Mouse (Mus musculus): Measurements from ENCODE around the gene Mesp2. TPM values are rescaled to one million over a fixed set of nuclear protein-coding genes. Genes with fewer than 3 reads are reported as not detected.

Mesp2 gene
- total RNA-seq, 1 experiment from 2014 or later, result 0.30 TPM

GRCm38 (mm10) chr7:79808561-79808960, 2.0 kb upstream of the Mesp2 start:
- no peak for DNase-seq

- DNase-seq, result no peak
Measured at GRCm38 (mm10) chr7:79813409-79813808, 2.9 kb downstream of the Mesp2 start.

- no peak for DNase-seq
Measured at GRCm38 (mm10) chr7:79818321-79818720, 7.8 kb downstream of the Mesp2 start.

- no peak for DNase-seq
Measured at GRCm38 (mm10) chr7:79819515-79819914, 9.0 kb downstream of the Mesp2 start.

- DNase-seq, result no peak
Measured at GRCm38 (mm10) chr7:79819996-79820395, 9.5 kb downstream of the Mesp2 start.

GRCm38 (mm10) chr7:79822092-79822695, 11.7 kb downstream of the Mesp2 start:
- no peak for DNase-seq

GRCm38 (mm10) chr7:79828341-79828740, 17.8 kb downstream of the Mesp2 start:
- no peak for DNase-seq

GRCm38 (mm10) chr7:79831145-79831544, 20.6 kb downstream of the Mesp2 start:
- DNase-seq, result no peak

GRCm38 (mm10) chr7:79831585-79831984, 21.1 kb downstream of the Mesp2 start:
- no peak for DNase-seq

- no peak for DNase-seq
Measured at GRCm38 (mm10) chr7:79832980-79833379, 22.5 kb downstream of the Mesp2 start.

- no peak for DNase-seq
Measured at GRCm38 (mm10) chr7:79835196-79835595, 24.7 kb downstream of the Mesp2 start.

GRCm38 (mm10) chr7:79837247-79837646, 26.7 kb downstream of the Mesp2 start:
- DNase-seq, result no peak

- DNase-seq, result no peak
Measured at GRCm38 (mm10) chr7:79842163-79842562, 31.6 kb downstream of the Mesp2 start.

- no peak for DNase-seq
Measured at GRCm38 (mm10) chr7:79844090-79844802, 33.7 kb downstream of the Mesp2 start.

GRCm38 (mm10) chr7:79846342-79846741, 35.8 kb downstream of the Mesp2 start:
- DNase-seq, result no peak

- DNase-seq, result peak; percentile 13
Measured at GRCm38 (mm10) chr7:79847456-79848451, 37.2 kb downstream of the Mesp2 start.

- DNase-seq, result no peak
Measured at GRCm38 (mm10) chr7:79856305-79856704, 45.8 kb downstream of the Mesp2 start.

- no peak for DNase-seq
Measured at GRCm38 (mm10) chr7:79858202-79858934, 47.8 kb downstream of the Mesp2 start.

- DNase-seq, result no peak
Measured at GRCm38 (mm10) chr7:79858956-79859630, 48.6 kb downstream of the Mesp2 start.

- no peak for DNase-seq
Measured at GRCm38 (mm10) chr7:79860811-79861210, 50.3 kb downstream of the Mesp2 start, which contains the start of gene Anpep. Gene Anpep (minus strand): TSS chr7:79861059.

- DNase-seq, result no peak
Measured at GRCm38 (mm10) chr7:79861794-79862193, 51.3 kb downstream of the Mesp2 start.
